Mouse (Mus musculus): ENCODE results near the gene Hsd3b7. TPM values are rescaled to one million over a fixed set of nuclear protein-coding genes. Genes with fewer than 3 reads are reported as not detected.

Gene Hsd3b7
- total and polyA plus RNA-seq, 2 experiments from 2014 or later: 10.3 to 11.0 TPM

GRCm38 (mm10) chr7:127768997-127769593, 31.3 kb upstream of the Hsd3b7 start:
- no peaks in the 10 kb centered on the region for H3K9me3 ChIP-seq (ENCODE audit: low read length)
- peaks cover 6% of the 10 kb centered on the region for H3K4me1 ChIP-seq (ENCODE audit: insufficient read depth, low read length)
- peak; percentile 97 for DNase-seq (ENCODE audit: low spot score)
- no peak for TF ChIP-seq CTCF (IDR thresholded peaks at IDR 0.05; ENCODE audit: low read depth)
- peak overlapping the region; percentile 43 for H3K4me3 ChIP-seq (ENCODE audit: low read length)
- peak; percentile 94 for ATAC-seq
- peak overlapping the region; percentile 70 for H3K4me2 ChIP-seq (ENCODE audit: low read depth, low read length)
- no peaks in the 10 kb centered on the region for H3K27me3 ChIP-seq (ENCODE audit: insufficient read depth, low read length)
- H3K9ac ChIP-seq (replicated peaks; ENCODE audit: low read length): peak overlapping the region; percentile 61
- H3K27ac ChIP-seq: peak overlapping the region; percentile 83
- peaks cover 30% of the 10 kb centered on the region; the same call in 1 of the 2 replicates for H3K36me3 ChIP-seq (ENCODE audit: insufficient read depth, low read length)
- WGBS: under 1% methylated on average over 16 of the region's 16 CpGs

GRCm38 (mm10) chr7:127769651-127770038, 30.8 kb upstream of the Hsd3b7 start, which contains the start of gene Orai3:
Gene Orai3, plus strand, starts transcription at chr7:127769815.
- WGBS: under 1% methylated on average over 24 of the region's 24 CpGs
- peak; percentile 36 for ATAC-seq
- Histone ChIP-seq H3K36me3 (ENCODE audit: insufficient read depth, low read length) (peaks cover 26% of the 10 kb centered on the region; the same call in 1 of the 2 replicates), H3K4me2 (ENCODE audit: low read depth, low read length) (peak within 1 kb of the TSS; percentile 70), H3K27me3 (ENCODE audit: insufficient read depth, low read length) (no peaks in the 10 kb centered on the region), H3K4me3 (ENCODE audit: low read length) (peak within 1 kb of the TSS; percentile 43), H3K9ac (replicated peaks; ENCODE audit: low read length) (peak within 1 kb of the TSS; percentile 61), H3K27ac (peak within 1 kb of the TSS; percentile 83), H3K4me1 (ENCODE audit: insufficient read depth, low read length) (peaks cover 6% of the 10 kb centered on the region), H3K9me3 (ENCODE audit: low read length) (no peaks in the 10 kb centered on the region)
- peak; percentile 80 for DNase-seq (ENCODE audit: low spot score)
- TF ChIP-seq CTCF (IDR thresholded peaks at IDR 0.05; ENCODE audit: low read depth): no peak

- no peak for TF ChIP-seq CTCF (IDR thresholded peaks at IDR 0.05; ENCODE audit: low read depth)
- H3K27me3 ChIP-seq (ENCODE audit: insufficient read depth, low read length): no peaks in the 10 kb centered on the region
- peaks cover 23% of the 10 kb centered on the region; the same call in 1 of the 2 replicates for H3K36me3 ChIP-seq (ENCODE audit: insufficient read depth, low read length)
- DNase-seq (ENCODE audit: low spot score) (peak; percentile 39), ATAC-seq (peak; percentile 10; the same call in 1 of the 2 replicates)
- peak overlapping the region; percentile 83 for H3K27ac ChIP-seq
- peak overlapping the region; percentile 43 for H3K4me3 ChIP-seq (ENCODE audit: low read length)
- no peaks in the 10 kb centered on the region for H3K9me3 ChIP-seq (ENCODE audit: low read length)
- peak overlapping the region; percentile 70 for H3K4me2 ChIP-seq (ENCODE audit: low read depth, low read length)
- H3K9ac ChIP-seq (replicated peaks; ENCODE audit: low read length): peak overlapping the region; percentile 61
- peaks cover 6% of the 10 kb centered on the region for H3K4me1 ChIP-seq (ENCODE audit: insufficient read depth, low read length)
- WGBS: 6% methylated on average over 27 of the region's 27 CpGs
These were observed 30.1 kb upstream of the Hsd3b7 start for GRCm38 (mm10) chr7:127770039-127770905.

- Histone ChIP-seq H3K4me2 (ENCODE audit: low read depth, low read length) (no peak overlapping the region), H3K4me1 (ENCODE audit: insufficient read depth, low read length) (peaks cover 6% of the 10 kb centered on the region), H3K27ac (no peak overlapping the region), H3K36me3 (ENCODE audit: insufficient read depth, low read length) (peaks cover 13% of the 10 kb centered on the region; the same call in 1 of the 2 replicates), H3K27me3 (ENCODE audit: insufficient read depth, low read length) (no peaks in the 10 kb centered on the region), H3K9me3 (ENCODE audit: low read length) (no peaks in the 10 kb centered on the region), H3K9ac (replicated peaks; ENCODE audit: low read length) (no peak overlapping the region), H3K4me3 (ENCODE audit: low read length) (no peak overlapping the region)
- WGBS: 69% methylated on average over 5 of the region's 5 CpGs
- ATAC-seq (no peak), DNase-seq (ENCODE audit: low spot score) (no peak)
- TF ChIP-seq CTCF (IDR thresholded peaks at IDR 0.05; ENCODE audit: low read depth): no peak
These were observed 29.1 kb upstream of the Hsd3b7 start for GRCm38 (mm10) chr7:127771262-127771661.

GRCm38 (mm10) chr7:127772080-127772479, 28.3 kb upstream of the Hsd3b7 start:
- Histone ChIP-seq H3K4me3 (ENCODE audit: low read length) (no peak overlapping the region), H3K4me1 (ENCODE audit: insufficient read depth, low read length) (peaks cover 6% of the 10 kb centered on the region), H3K36me3 (ENCODE audit: insufficient read depth, low read length) (peaks cover 10% of the 10 kb centered on the region; the same call in 1 of the 2 replicates), H3K27me3 (ENCODE audit: insufficient read depth, low read length) (no peaks in the 10 kb centered on the region), H3K4me2 (ENCODE audit: low read depth, low read length) (no peak overlapping the region), H3K9ac (replicated peaks; ENCODE audit: low read length) (no peak overlapping the region), H3K9me3 (ENCODE audit: low read length) (no peaks in the 10 kb centered on the region), H3K27ac (no peak overlapping the region)
- TF ChIP-seq CTCF (IDR thresholded peaks at IDR 0.05; ENCODE audit: low read depth): no peak
- DNase-seq (ENCODE audit: low spot score): no peak
- WGBS: 80% methylated on average over 3 of the region's 3 CpGs
- no peak for ATAC-seq

- 90% methylated on average over 1 of the region's 1 CpGs for WGBS
- Histone ChIP-seq H3K4me2 (ENCODE audit: low read depth, low read length) (no peak overlapping the region), H3K27me3 (ENCODE audit: insufficient read depth, low read length) (no peaks in the 10 kb centered on the region), H3K27ac (no peak overlapping the region), H3K36me3 (ENCODE audit: insufficient read depth, low read length) (peaks cover 5% of the 10 kb centered on the region; the same call in 1 of the 2 replicates), H3K4me3 (ENCODE audit: low read length) (no peak overlapping the region), H3K9me3 (ENCODE audit: low read length) (no peaks in the 10 kb centered on the region), H3K4me1 (ENCODE audit: insufficient read depth, low read length) (peaks cover 6% of the 10 kb centered on the region), H3K9ac (replicated peaks; ENCODE audit: low read length) (no peak overlapping the region)
- no peak for DNase-seq (ENCODE audit: low spot score)
- ATAC-seq: no peak
- TF ChIP-seq CTCF (IDR thresholded peaks at IDR 0.05; ENCODE audit: low read depth): no peak
These were observed 27.8 kb upstream of the Hsd3b7 start for GRCm38 (mm10) chr7:127772557-127772956.

Measured in hindbrain, postnatal 0 days (tissue).